Mouse (Mus musculus) myocyte (in vitro differentiated cells): ENCODE measurements around the gene Zpbp2.

Experiments
- CEBPB ChIP-seq: IDR thresholded peaks from 2 replicates; pipeline ENCODE4 v1.6.1; 2011; ENCODE audit warnings: mild to moderate bottlenecking, moderate library complexity; ENCODE audit not compliant: poor library complexity, insufficient read depth, severe bottlenecking
- E2F4 ChIP-seq: IDR thresholded peaks from one replicate; pipeline ENCODE4 v1.6.1; 2011; ENCODE audit warnings: mild to moderate bottlenecking, control low read depth, moderate library complexity; ENCODE audit not compliant: insufficient read depth
- MAX ChIP-seq: IDR thresholded peaks from one replicate; pipeline ENCODE4 v1.6.1; 2011; ENCODE audit warnings: low read depth, mild to moderate bottlenecking, control low read depth
- MYOD1 ChIP-seq, 3 experiments: IDR thresholded peaks; one replicate each; pipeline ENCODE4 v1.6.1; 2011; ENCODE audit warnings: control low read depth in 2 of 3, low read depth in 2 of 3, mild to moderate bottlenecking in 2 of 3, moderate library complexity in 1 of 3; ENCODE audit not compliant: insufficient read length in 2 of 3, control insufficient read depth in 1 of 3
- MYOG ChIP-seq, 3 experiments: IDR thresholded peaks; one replicate each; pipeline ENCODE4 v1.6.1; 2011; ENCODE audit warnings: control low read depth in 2 of 3, low read depth in 2 of 3, mild to moderate bottlenecking in 2 of 3; ENCODE audit not compliant: insufficient read length in 2 of 3, control insufficient read depth in 1 of 3, insufficient read depth in 1 of 3
- POLR2A ChIP-seq: IDR thresholded peaks from one replicate; pipeline ENCODE4 v1.6.1; 2011; ENCODE audit warnings: low read depth, mild to moderate bottlenecking, control low read depth, moderate library complexity; ENCODE audit not compliant: insufficient read length
- POLR2AphosphoS2 ChIP-seq: IDR thresholded peaks from one replicate; pipeline ENCODE4 v1.6.1; 2011; ENCODE audit warnings: low read depth, control low read depth; ENCODE audit not compliant: insufficient read length
- REST ChIP-seq: IDR thresholded peaks from one replicate; pipeline ENCODE4 v1.6.1; 2011; ENCODE audit warnings: mild to moderate bottlenecking, control low read depth, moderate library complexity; ENCODE audit not compliant: insufficient read depth, insufficient read length
- SRF ChIP-seq: IDR thresholded peaks from one replicate; pipeline ENCODE4 v1.6.1; 2011; ENCODE audit warnings: low read depth; ENCODE audit not compliant: control insufficient read depth, insufficient read length
- TCF12 ChIP-seq: IDR thresholded peaks from one replicate; pipeline ENCODE4 v1.6.1; 2011; ENCODE audit warnings: mild to moderate bottlenecking, control low read depth; ENCODE audit not compliant: poor library complexity, insufficient read depth, severe bottlenecking
- TCF3 ChIP-seq: IDR thresholded peaks from one replicate; pipeline ENCODE4 v1.6.1; 2011; ENCODE audit warnings: low read depth, control low read depth; ENCODE audit not compliant: insufficient read length
- USF1 ChIP-seq: IDR thresholded peaks from one replicate; pipeline ENCODE4 v1.6.1; 2011; ENCODE audit warnings: low read depth, mild to moderate bottlenecking, control low read depth, moderate library complexity

GRCm38 (mm10) chr11:98560942-98561341, 10.0 kb downstream of the Zpbp2 start:
- TF ChIP-seq TCF3 (no peak), REST (no peak), POLR2A (no peak), MAX (no peak), TCF12 (no peak), MYOD1 (IDR thresholded peaks at IDR 0.05; ENCODE audit: control insufficient read depth in 1 of 3, insufficient read length in 2 of 3, low read depth in 2 of 3) (no peak), E2F4 (no peak), USF1 (no peak), CEBPB (no peak), MYOG (IDR thresholded peaks at IDR 0.05; ENCODE audit: control insufficient read depth in 1 of 3, insufficient read depth in 1 of 3, insufficient read length in 2 of 3, low read depth in 2 of 3) (no peak), POLR2AphosphoS2 (no peak), SRF (no peak)
